Mouse (Mus musculus): Measurements from ENCODE around the gene Unc13d. TPM values are rescaled to one million over a fixed set of nuclear protein-coding genes. Genes with fewer than 3 reads are reported as not detected.

Unc13d gene
- total RNA-seq (2023; ENCODE audit: inconsistent age) = 58.7 to 68.2 TPM (median 59.6 TPM) in 4 replicates

GRCm38 (mm10) chr11:116077446-116078204 is at the start of gene Unc13d:
TSS of gene Unc13d (minus strand) at chr11:116077961.

GRCm38 (mm10) chr11:116086258-116087193 is 8.8 kb upstream of the Unc13d start, which contains the start of gene Wbp2:
TSS of gene Wbp2 (minus strand) at chr11:116086995.

GRCm38 (mm10) chr11:116030088-116030897 is 47.5 kb downstream of the Unc13d start, which contains the start of gene Unk:
TSS of gene Unk (plus strand) at chr11:116030322.

GRCm38 (mm10) chr11:116027756-116028155 is 50.0 kb downstream of the Unc13d start, which contains the start of gene H3f3b:
TSS of gene H3f3b (minus strand) at chr11:116027962.

GRCm38 (mm10) chr11:116012262-116012947 is 65.4 kb downstream of the Unc13d start, which contains the start of gene Galk1:
TSS of gene Galk1 (minus strand) at chr11:116012719.

Other genes with a start within 250 kb of the Unc13d start
- gene Myo15b, start 219.6 kb downstream of the Unc13d start, total RNA-seq (2023; ENCODE audit: inconsistent age) = 0.42 to 0.63 TPM (median 0.51 TPM) in 3 of 4 replicates, not detected in the other
- not detected in 4 replicates for gene Smim5, start 178.0 kb downstream of the Unc13d start, total RNA-seq (2023; ENCODE audit: inconsistent age)
- not detected in 4 replicates for gene Smim6, start 165.9 kb downstream of the Unc13d start, total RNA-seq (2023; ENCODE audit: inconsistent age)
- 40.8 to 57.3 TPM (median 51.2 TPM) in 4 replicates for gene Sap30bp, start 144.7 kb downstream of the Unc13d start, total RNA-seq (2023; ENCODE audit: inconsistent age)
- gene Recql5, start 144.5 kb downstream of the Unc13d start, total RNA-seq (2023; ENCODE audit: inconsistent age) = 62.1 to 67.9 TPM (median 67.1 TPM) in 4 replicates
- gene Itgb4, start 103.3 kb downstream of the Unc13d start, total RNA-seq (2023; ENCODE audit: inconsistent age) = 0.19 to 1.2 TPM (median 0.44 TPM) in 4 replicates
- 16.3 to 20.2 TPM (median 18.7 TPM) in 4 replicates for gene Galk1, start 65.2 kb downstream of the Unc13d start, total RNA-seq (2023; ENCODE audit: inconsistent age)
- gene H3f3b, start 50.0 kb downstream of the Unc13d start, total RNA-seq (2023; ENCODE audit: inconsistent age) = 3,106 to 3,747 TPM (median 3,372 TPM) in 4 replicates
- 71.4 to 82.5 TPM (median 80.3 TPM) in 4 replicates for gene Unk, start 47.6 kb downstream of the Unc13d start, total RNA-seq (2023; ENCODE audit: inconsistent age)
- gene Wbp2, start 9.0 kb upstream of the Unc13d start, total RNA-seq (2023; ENCODE audit: inconsistent age) = 249 to 307 TPM (median 282 TPM) in 4 replicates
- 0.54 to 1.4 TPM (median 0.57 TPM) in 3 of 4 replicates, not detected in the other for gene Trim47, start 49.2 kb upstream of the Unc13d start, total RNA-seq (2023; ENCODE audit: inconsistent age)
- gene Trim65, start 53.2 kb upstream of the Unc13d start, total RNA-seq (2023; ENCODE audit: inconsistent age) = 35.0 to 42.1 TPM (median 37.0 TPM) in 4 replicates
- 53.7 to 79.8 TPM (median 64.1 TPM) in 4 replicates for gene Mrpl38, start 60.9 kb upstream of the Unc13d start, total RNA-seq (2023; ENCODE audit: inconsistent age)
- gene Fbf1, start 90.2 kb upstream of the Unc13d start, total RNA-seq (2023; ENCODE audit: inconsistent age) = 37.5 to 41.8 TPM (median 39.2 TPM) in 4 replicates
- 43.7 to 50.4 TPM (median 47.7 TPM) in 4 replicates for gene Ten1, start 120.9 kb upstream of the Unc13d start, total RNA-seq (2023; ENCODE audit: inconsistent age)
- gene Acox1, start 121.1 kb upstream of the Unc13d start, total RNA-seq (2023; ENCODE audit: inconsistent age) = 22.1 to 31.2 TPM (median 24.6 TPM) in 4 replicates
- gene Evpl, start 160.1 kb upstream of the Unc13d start, total RNA-seq (2023; ENCODE audit: inconsistent age) = 0.09 to 0.26 TPM (median 0.14 TPM) in 4 replicates
- gene Srp68, start 196.3 kb upstream of the Unc13d start, total RNA-seq (2023; ENCODE audit: inconsistent age) = 54.6 to 63.6 TPM (median 60.0 TPM) in 4 replicates
- 0.42 TPM in 1 of 4 replicates, not detected in the others for gene Galr2, start 203.0 kb upstream of the Unc13d start, total RNA-seq (2023; ENCODE audit: inconsistent age)
- gene Exoc7, start 229.3 kb upstream of the Unc13d start, total RNA-seq (2023; ENCODE audit: inconsistent age) = 57.5 to 66.5 TPM (median 60.3 TPM) in 4 replicates